Mouse (Mus musculus) CD4-positive, CD25-positive, alpha-beta regulatory T cell, adult 4 months (primary cell): ENCODE results near the gene Frk. TPM values are rescaled to one million over a fixed set of nuclear protein-coding genes. Genes with fewer than 3 reads are reported as not detected.
"Not testable (repeated sequence)": the region's sequence is repeated elsewhere in the genome, so short reads cannot be mapped to it uniquely, and the experiment has no call there.

Experiments
- ATAC-seq: one replicate; pipeline ENCODE4 v1.8.0; 2017
- polyA plus RNA-seq, 2 experiments: library from polyadenylated mRNA; unstranded; fragments of 100-300 nt; shearing (Covaris generic); gene quantifications; one replicate each; pipeline ENCODE4 v1.2.1; 2017

Frk gene
- polyA plus RNA-seq, 2 experiments from 2014 or later, result not detected

- no peak for ATAC-seq
Observed at GRCm38 (mm10) chr10:34617216-34617615, 134.0 kb downstream of the Frk start.

- no peak for ATAC-seq
Observed at GRCm38 (mm10) chr10:34618490-34618889, 135.3 kb downstream of the Frk start.

- not testable (repeated sequence) for ATAC-seq
Observed at GRCm38 (mm10) chr10:34620540-34620939, 137.3 kb downstream of the Frk start.

- no peak for ATAC-seq
Observed at GRCm38 (mm10) chr10:34638245-34638644, 155.0 kb downstream of the Frk start.

Other genes with a start within 250 kb of the Frk start
- 10 to 100 TPM; 30.1 to 35.5 TPM for gene Tspyl1, start 201.2 kb upstream of the Frk start, polyA plus RNA-seq
- gene Tspyl4, start 186.0 kb upstream of the Frk start, polyA plus RNA-seq, result 10 to 100 TPM in 1 of 2 experiments, 1 to 10 TPM in 1; 8.0 to 16.8 TPM
- gene Col10a1, start 93.4 kb upstream of the Frk start, polyA plus RNA-seq, result under 1 TPM; 0.68 to 0.83 TPM
- gene Nt5dc1, start 64.8 kb upstream of the Frk start, polyA plus RNA-seq, result 10 to 100 TPM; 84.3 to 98.3 TPM